Mouse (Mus musculus): ENCODE measurements around the gene Gfral. TPM values are rescaled to one million over a fixed set of nuclear protein-coding genes. Genes with fewer than 3 reads are reported as not detected.
A peak's percentile ranks its signal among the peaks of the same experiment; 100 is the strongest.

Gfral gene
- not detected for polyA plus RNA-seq (2017; shearing (Covaris generic))

GRCm38 (mm10) chr9:76213557-76213956 is at the start of gene Gfral:
Gene Gfral, minus strand, starts transcription at chr9:76213657.
- no peak for ATAC-seq

GRCm38 (mm10) chr9:76257731-76258130 is 44.3 kb upstream of the Gfral start:
- ATAC-seq: no peak

GRCm38 (mm10) chr9:76252544-76252943 is 39.1 kb upstream of the Gfral start:
- ATAC-seq: no peak

GRCm38 (mm10) chr9:76252109-76252508 is 38.7 kb upstream of the Gfral start:
- ATAC-seq: no peak

GRCm38 (mm10) chr9:76242322-76242721 is 28.9 kb upstream of the Gfral start:
- no peak for ATAC-seq

GRCm38 (mm10) chr9:76237946-76238345 is 24.5 kb upstream of the Gfral start:
- ATAC-seq: no peak

- no peak for ATAC-seq
Measured at GRCm38 (mm10) chr9:76237243-76237642, 23.8 kb upstream of the Gfral start.

GRCm38 (mm10) chr9:76236626-76237025 is 23.2 kb upstream of the Gfral start:
- peak; percentile 56 for ATAC-seq

- peak; percentile 32 for ATAC-seq
Measured at GRCm38 (mm10) chr9:76235945-76236503, 22.6 kb upstream of the Gfral start.

- no peak for ATAC-seq
Measured at GRCm38 (mm10) chr9:76234899-76235298, 21.4 kb upstream of the Gfral start.

GRCm38 (mm10) chr9:76230400-76230799 is 16.9 kb upstream of the Gfral start:
- ATAC-seq: peak; percentile 72

- no peak for ATAC-seq
Measured at GRCm38 (mm10) chr9:76217178-76217975, 3.9 kb upstream of the Gfral start.

- no peak for ATAC-seq
Measured at GRCm38 (mm10) chr9:76214678-76215077, 1.2 kb upstream of the Gfral start.

GRCm38 (mm10) chr9:76196917-76197316 is 16.5 kb downstream of the Gfral start:
- ATAC-seq: no peak

GRCm38 (mm10) chr9:76179221-76179620 is 34.2 kb downstream of the Gfral start:
- ATAC-seq: no peak

- ATAC-seq: no peak
Measured at GRCm38 (mm10) chr9:76172686-76173295, 40.7 kb downstream of the Gfral start.

- ATAC-seq: no peak
Measured at GRCm38 (mm10) chr9:76168355-76168754, 45.1 kb downstream of the Gfral start.

GRCm38 (mm10) chr9:76162446-76162845 is 51.0 kb downstream of the Gfral start:
- ATAC-seq: no peak

GRCm38 (mm10) chr9:76145593-76145992 is 67.9 kb downstream of the Gfral start:
- no peak for ATAC-seq

- ATAC-seq: no peak
Measured at GRCm38 (mm10) chr9:76138378-76139109, 74.9 kb downstream of the Gfral start.

GRCm38 (mm10) chr9:76134042-76134441 is 79.4 kb downstream of the Gfral start:
- no peak for ATAC-seq

GRCm38 (mm10) chr9:76129353-76129752 is 84.1 kb downstream of the Gfral start:
- no peak for ATAC-seq

GRCm38 (mm10) chr9:76124249-76124648 is 89.2 kb downstream of the Gfral start:
- no peak for ATAC-seq
